Mouse (Mus musculus): Measurements from ENCODE around the gene Ctnna2. TPM values are rescaled to one million over a fixed set of nuclear protein-coding genes. Genes with fewer than 3 reads are reported as not detected.

The Ctnna2 gene
- polyA plus RNA-seq, 1 experiment = not detected

- no peaks in the 10 kb centered on the region for H3K27me3 ChIP-seq (replicated peaks)
- H3K4me1 ChIP-seq = no peaks in the 10 kb centered on the region
- H3K36me3 ChIP-seq (replicated peaks; ENCODE audit: low read length) = no peaks in the 10 kb centered on the region
- H3K4me3 ChIP-seq (replicated peaks) = no peak overlapping the region
- no peak for TF ChIP-seq GATA1 (IDR thresholded peaks at IDR 0.05; ENCODE audit: borderline replicate concordance, low read length)
- TF ChIP-seq FLI1 (IDR thresholded peaks at IDR 0.05; ENCODE audit: low read length) = no peak
- H3K9me3 ChIP-seq = no peaks in the 10 kb centered on the region
These were observed 506.2 kb downstream of the Ctnna2 start for GRCm38 (mm10) chr6:77473256-77473655.

- Histone ChIP-seq H3K9me3 (no peaks in the 10 kb centered on the region), H3K27me3 (replicated peaks) (no peaks in the 10 kb centered on the region), H3K4me1 (no peaks in the 10 kb centered on the region), H3K36me3 (replicated peaks; ENCODE audit: low read length) (no peaks in the 10 kb centered on the region), H3K4me3 (replicated peaks) (no peak overlapping the region)
- no peak for TF ChIP-seq GATA1 (IDR thresholded peaks at IDR 0.05; ENCODE audit: borderline replicate concordance, low read length)
- TF ChIP-seq FLI1 (IDR thresholded peaks at IDR 0.05; ENCODE audit: low read length) = no peak
These were observed 511.4 kb downstream of the Ctnna2 start for GRCm38 (mm10) chr6:77468058-77468457.

GRCm38 (mm10) chr6:77462737-77463136, 516.8 kb downstream of the Ctnna2 start:
- TF ChIP-seq FLI1 (IDR thresholded peaks at IDR 0.05; ENCODE audit: low read length) (no peak), GATA1 (IDR thresholded peaks at IDR 0.05; ENCODE audit: borderline replicate concordance, low read length) (no peak)
- Histone ChIP-seq H3K36me3 (replicated peaks; ENCODE audit: low read length) (no peaks in the 10 kb centered on the region), H3K4me1 (no peaks in the 10 kb centered on the region), H3K27me3 (replicated peaks) (no peaks in the 10 kb centered on the region), H3K4me3 (replicated peaks) (no peak overlapping the region), H3K9me3 (0 out of 2 replicates have a peak, but pooled peaks cover 2% of the 10 kb centered on the region)

GRCm38 (mm10) chr6:77457919-77458318, 521.6 kb downstream of the Ctnna2 start:
- no peaks in the 10 kb centered on the region for H3K27me3 ChIP-seq (replicated peaks)
- 0 out of 2 replicates have a peak, but pooled peaks cover 2% of the 10 kb centered on the region for H3K9me3 ChIP-seq
- H3K4me3 ChIP-seq (replicated peaks) = no peak overlapping the region
- no peak for TF ChIP-seq GATA1 (IDR thresholded peaks at IDR 0.05; ENCODE audit: borderline replicate concordance, low read length)
- TF ChIP-seq FLI1 (IDR thresholded peaks at IDR 0.05; ENCODE audit: low read length) = no peak
- no peaks in the 10 kb centered on the region for H3K36me3 ChIP-seq (replicated peaks; ENCODE audit: low read length)
- no peaks in the 10 kb centered on the region for H3K4me1 ChIP-seq

GRCm38 (mm10) chr6:77446861-77447260, 532.6 kb downstream of the Ctnna2 start:
- no peak for TF ChIP-seq GATA1 (IDR thresholded peaks at IDR 0.05; ENCODE audit: borderline replicate concordance, low read length)
- no peak for TF ChIP-seq FLI1 (IDR thresholded peaks at IDR 0.05; ENCODE audit: low read length)
- no peak overlapping the region for H3K4me3 ChIP-seq (replicated peaks)
- no peaks in the 10 kb centered on the region for H3K36me3 ChIP-seq (replicated peaks; ENCODE audit: low read length)
- no peaks in the 10 kb centered on the region for H3K4me1 ChIP-seq
- no peaks in the 10 kb centered on the region for H3K9me3 ChIP-seq
- no peaks in the 10 kb centered on the region for H3K27me3 ChIP-seq (replicated peaks)

DNA sequence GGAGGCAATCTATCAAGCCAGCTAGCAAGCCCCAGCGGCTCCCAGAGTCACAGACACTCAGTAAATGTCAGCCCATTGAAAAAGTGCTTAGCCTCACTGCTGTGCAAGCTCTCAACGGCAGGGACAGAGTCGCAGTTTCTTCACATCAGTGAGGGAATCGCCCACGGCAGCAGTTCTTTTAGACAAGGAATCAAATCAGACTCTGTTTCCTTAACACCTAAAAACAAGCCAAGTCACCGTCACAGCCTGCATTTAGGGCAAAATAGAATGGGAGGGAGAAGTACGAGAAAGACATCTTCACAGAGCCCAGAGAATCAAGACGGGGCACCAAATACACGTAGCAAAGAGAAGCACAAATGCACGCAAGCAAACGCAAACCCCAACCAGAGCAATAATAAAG, 535.6 kb downstream of the Ctnna2 start:
- H3K9me3 ChIP-seq = no peaks in the 10 kb centered on the region
- no peaks in the 10 kb centered on the region for H3K4me1 ChIP-seq
- H3K4me3 ChIP-seq (replicated peaks) = no peak overlapping the region
- H3K27me3 ChIP-seq (replicated peaks) = no peaks in the 10 kb centered on the region
- TF ChIP-seq GATA1 (IDR thresholded peaks at IDR 0.05; ENCODE audit: borderline replicate concordance, low read length) (no peak), FLI1 (IDR thresholded peaks at IDR 0.05; ENCODE audit: low read length) (no peak)
- H3K36me3 ChIP-seq (replicated peaks; ENCODE audit: low read length) = no peaks in the 10 kb centered on the region

DNA sequence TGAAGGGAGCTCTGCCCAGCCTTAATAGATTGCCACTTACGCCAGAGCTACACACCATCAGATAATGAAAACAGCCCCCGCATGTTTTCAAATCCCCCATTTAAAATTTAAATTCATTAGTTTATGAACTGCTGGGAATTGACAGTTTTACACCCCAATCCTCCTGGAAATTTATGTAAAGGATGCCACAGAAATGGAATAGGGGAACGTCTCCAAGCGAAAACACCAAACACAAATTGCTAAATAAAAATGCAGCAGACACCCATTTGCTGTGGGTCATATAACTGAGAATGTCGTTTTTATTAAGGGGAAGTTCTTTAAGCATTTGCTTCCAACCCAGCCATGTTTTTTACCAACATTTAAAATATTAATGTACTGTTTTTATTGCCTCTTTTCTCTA, 538.4 kb downstream of the Ctnna2 start:
- no peaks in the 10 kb centered on the region for H3K9me3 ChIP-seq
- TF ChIP-seq FLI1 (IDR thresholded peaks at IDR 0.05; ENCODE audit: low read length) = no peak
- TF ChIP-seq GATA1 (IDR thresholded peaks at IDR 0.05; ENCODE audit: borderline replicate concordance, low read length) = no peak
- no peaks in the 10 kb centered on the region for H3K4me1 ChIP-seq
- H3K27me3 ChIP-seq (replicated peaks) = no peaks in the 10 kb centered on the region
- no peak overlapping the region for H3K4me3 ChIP-seq (replicated peaks)
- H3K36me3 ChIP-seq (replicated peaks; ENCODE audit: low read length) = no peaks in the 10 kb centered on the region

DNA sequence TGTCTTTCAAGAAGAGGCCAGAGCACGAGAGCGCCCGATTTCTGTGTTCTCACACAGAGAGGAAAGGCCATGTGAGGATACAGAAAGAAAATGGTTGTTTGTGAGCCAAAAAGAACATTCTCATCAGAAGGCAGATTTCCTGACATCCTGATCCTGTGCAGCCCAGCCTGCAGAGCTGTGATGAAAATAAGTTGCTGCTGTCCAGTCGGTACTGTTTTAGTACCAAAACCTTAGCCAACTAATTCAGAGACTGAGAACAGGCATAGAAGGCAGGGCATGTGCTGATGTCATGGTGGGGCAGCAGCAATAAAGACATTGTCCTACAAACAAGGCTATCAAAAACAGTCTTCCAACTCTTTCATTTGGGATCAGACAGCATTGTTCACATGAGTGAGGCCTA, 549.1 kb downstream of the Ctnna2 start:
- Histone ChIP-seq H3K4me1 (no peaks in the 10 kb centered on the region), H3K36me3 (replicated peaks; ENCODE audit: low read length) (no peaks in the 10 kb centered on the region), H3K9me3 (no peaks in the 10 kb centered on the region), H3K27me3 (replicated peaks) (no peaks in the 10 kb centered on the region), H3K4me3 (replicated peaks) (no peak overlapping the region)
- TF ChIP-seq FLI1 (IDR thresholded peaks at IDR 0.05; ENCODE audit: low read length) (no peak), GATA1 (IDR thresholded peaks at IDR 0.05; ENCODE audit: borderline replicate concordance, low read length) (no peak)

GRCm38 (mm10) chr6:77425746-77426145, 553.8 kb downstream of the Ctnna2 start:
- TF ChIP-seq GATA1 (IDR thresholded peaks at IDR 0.05; ENCODE audit: borderline replicate concordance, low read length) (no peak), FLI1 (IDR thresholded peaks at IDR 0.05; ENCODE audit: low read length) (no peak)

GRCm38 (mm10) chr6:77424826-77425225, 554.7 kb downstream of the Ctnna2 start:
- TF ChIP-seq GATA1 (IDR thresholded peaks at IDR 0.05; ENCODE audit: borderline replicate concordance, low read length) (no peak), FLI1 (IDR thresholded peaks at IDR 0.05; ENCODE audit: low read length) (no peak)
- no peak overlapping the region for H3K4me3 ChIP-seq (replicated peaks)
- no peaks in the 10 kb centered on the region for H3K36me3 ChIP-seq (replicated peaks; ENCODE audit: low read length)
- no peaks in the 10 kb centered on the region for H3K9me3 ChIP-seq
- no peaks in the 10 kb centered on the region for H3K27me3 ChIP-seq (replicated peaks)
- H3K4me1 ChIP-seq = no peaks in the 10 kb centered on the region

More at GRCm38 (mm10) chr6:77425746-77426145, 553.8 kb downstream of the Ctnna2 start:
- Histone ChIP-seq H3K27me3 (replicated peaks) (no peaks in the 10 kb centered on the region), H3K36me3 (replicated peaks; ENCODE audit: low read length) (no peaks in the 10 kb centered on the region), H3K9me3 (no peaks in the 10 kb centered on the region), H3K4me3 (replicated peaks) (no peak overlapping the region), H3K4me1 (no peaks in the 10 kb centered on the region)
